Mouse (Mus musculus) G1E (cell line): ENCODE results near the gene Hspb9. TPM values are rescaled to one million over a fixed set of nuclear protein-coding genes. Genes with fewer than 3 reads are reported as not detected.

Experiments
- ATAC-seq: 2 replicates; pipeline ENCODE4 v1.8.0; 2016; ENCODE audit warnings: mild to moderate bottlenecking; ENCODE audit not compliant: insufficient number of reproducible peaks, poor library complexity, low FRiP score, severe bottlenecking; ENCODE audit errors: extremely low read depth
- DNase-seq: peaks from one replicate; pipeline ENCODE4 v3.0.0; 2012; ENCODE audit warnings: low spot score
- H3K27me3 ChIP-seq: 2 replicates; pipeline ENCODE4 v1.6.1; 2012; ENCODE audit warnings: mild to moderate bottlenecking, low read length, inconsistent platforms; ENCODE audit not compliant: insufficient read depth
- H3K36me3 ChIP-seq: replicated peaks from 2 replicates; pipeline ENCODE3; 2012; ENCODE audit warnings: mild to moderate bottlenecking, inconsistent platforms
- H3K4me1 ChIP-seq: 2 replicates; pipeline ENCODE4 v1.6.1; 2012; ENCODE audit warnings: low read depth, low read length, inconsistent platforms, mixed read lengths; ENCODE audit not compliant: insufficient read depth
- H3K4me3 ChIP-seq: 2 replicates; pipeline ENCODE4 v1.5.1; 2012; ENCODE audit warnings: low read depth, mild to moderate bottlenecking, inconsistent platforms, low read length, moderate library complexity, mixed read lengths
- H3K9me3 ChIP-seq: replicated peaks from 2 replicates; pipeline ENCODE4 v1.6.1; 2012; ENCODE audit warnings: inconsistent platforms
- CTCF ChIP-seq: IDR thresholded peaks from 2 replicates; pipeline ENCODE4 v1.5.1; 2012; ENCODE audit warnings: low read depth, low read length, inconsistent platforms, mixed read lengths
- GATA1 ChIP-seq: IDR thresholded peaks from 2 replicates; pipeline ENCODE4 v1.6.1; 2012; ENCODE audit warnings: borderline replicate concordance, low read length, inconsistent platforms, mixed read lengths
- GATA2 ChIP-seq: IDR thresholded peaks from 2 replicates; pipeline ENCODE4 v1.6.1; 2012; ENCODE audit warnings: low read depth, low read length, inconsistent platforms, borderline replicate concordance
- POLR2AphosphoS5 ChIP-seq: IDR thresholded peaks from 2 replicates; pipeline ENCODE4 v1.6.1; 2012; ENCODE audit warnings: low read depth, low read length, inconsistent platforms; ENCODE audit not compliant: insufficient replicate concordance
- TAL1 ChIP-seq: conservative IDR thresholded peaks from 2 replicates; pipeline ENCODE4 v1.6.1; 2012; ENCODE audit warnings: low read depth, low read length, inconsistent platforms, mixed read lengths
- polyA plus RNA-seq: library from polyadenylated mRNA; stranded (reverse); fragments of >175 nt; gene quantifications from 2 replicates; pipeline ENCODE4 v1.2.3, GENCODE M21; 2012
- total RNA-seq, 2 experiments: library from RNA; stranded (forward) in 1 of 2; stranded (reverse) in 1 of 2; fragments of 200-1000 nt in 1 of 2; fragments of >200 nt in 1 of 2; fragmentation: Nextera tagmentation in 1 of 2; gene quantifications; 2 replicates each; pipeline ENCODE4 v1.2.3; 2014 to 2017

The Hspb9 gene
- total and polyA plus RNA-seq, 3 experiments = 0.22 to 2.4 (median 0.55) TPM

- H3K27me3 ChIP-seq = peaks cover 64% of the 10 kb centered on the region
- H3K36me3 ChIP-seq = no peaks in the 10 kb centered on the region
- ATAC-seq (no peak), DNase-seq (no peak)
- no peak for TF ChIP-seq TAL1
- no peak for TF ChIP-seq GATA1
- TF ChIP-seq GATA2 = no peak
- no peak for TF ChIP-seq CTCF
- no peak for TF ChIP-seq POLR2AphosphoS5
- no peak overlapping the region for H3K4me3 ChIP-seq
- no peaks in the 10 kb centered on the region for H3K4me1 ChIP-seq
- no peaks in the 10 kb centered on the region for H3K9me3 ChIP-seq
These were observed 31.1 kb upstream of the Hspb9 start for GRCm38 (mm10) chr11:100682526-100682925.

GRCm38 (mm10) chr11:100684084-100684483 lies 29.6 kb upstream of the Hspb9 start:
- DNase-seq (no peak), ATAC-seq (no peak)
- H3K9me3 ChIP-seq = no peaks in the 10 kb centered on the region
- H3K36me3 ChIP-seq = no peaks in the 10 kb centered on the region
- TF ChIP-seq GATA2 = no peak
- no peak for TF ChIP-seq POLR2AphosphoS5
- TF ChIP-seq TAL1 = no peak
- TF ChIP-seq GATA1 = no peak
- no peak for TF ChIP-seq CTCF
- H3K4me1 ChIP-seq = no peaks in the 10 kb centered on the region
- H3K27me3 ChIP-seq = peaks cover 62% of the 10 kb centered on the region
- no peak overlapping the region for H3K4me3 ChIP-seq

- DNase-seq (no peak), ATAC-seq (no peak)
- TF ChIP-seq TAL1 (no peak), POLR2AphosphoS5 (no peak), CTCF (no peak), GATA1 (no peak), GATA2 (no peak)
- no peaks in the 10 kb centered on the region for H3K9me3 ChIP-seq
- H3K36me3 ChIP-seq = no peaks in the 10 kb centered on the region
- H3K4me3 ChIP-seq = no peak overlapping the region
- no peaks in the 10 kb centered on the region for H3K4me1 ChIP-seq
- peaks cover 61% of the 10 kb centered on the region for H3K27me3 ChIP-seq
These were observed 28.3 kb upstream of the Hspb9 start for GRCm38 (mm10) chr11:100685371-100685770.

GRCm38 (mm10) chr11:100687265-100687664 lies 26.4 kb upstream of the Hspb9 start:
- ATAC-seq = no peak
- peaks cover 6% of the 10 kb centered on the region for H3K4me1 ChIP-seq
- H3K4me3 ChIP-seq = no peak overlapping the region
- no peak for DNase-seq
- no peaks in the 10 kb centered on the region for H3K36me3 ChIP-seq
- TF ChIP-seq POLR2AphosphoS5 = no peak
- H3K9me3 ChIP-seq = no peaks in the 10 kb centered on the region
- peaks cover 64% of the 10 kb centered on the region for H3K27me3 ChIP-seq

- H3K4me3 ChIP-seq = no peak overlapping the region
- DNase-seq = no peak
- H3K27me3 ChIP-seq = peaks cover 70% of the 10 kb centered on the region
- H3K9me3 ChIP-seq = no peaks in the 10 kb centered on the region
- peaks cover 11% of the 10 kb centered on the region for H3K4me1 ChIP-seq
- no peaks in the 10 kb centered on the region for H3K36me3 ChIP-seq
- TF ChIP-seq GATA2 (no peak), POLR2AphosphoS5 (no peak), CTCF (no peak), GATA1 (no peak), TAL1 (no peak)
- ATAC-seq = no peak
These were observed 25.2 kb upstream of the Hspb9 start for GRCm38 (mm10) chr11:100688443-100688842.

- Histone ChIP-seq H3K4me1 (peaks cover 11% of the 10 kb centered on the region), H3K36me3 (no peaks in the 10 kb centered on the region), H3K9me3 (no peaks in the 10 kb centered on the region), H3K27me3 (peaks cover 60% of the 10 kb centered on the region), H3K4me3 (no peak overlapping the region)
- no peak for DNase-seq
- no peak for ATAC-seq
- TF ChIP-seq CTCF = no peak
These were observed 23.3 kb upstream of the Hspb9 start for GRCm38 (mm10) chr11:100690389-100690788.

- no peak for DNase-seq
- peaks cover 52% of the 10 kb centered on the region for H3K27me3 ChIP-seq
- H3K4me1 ChIP-seq = peaks cover 11% of the 10 kb centered on the region
- no peak for ATAC-seq
- H3K9me3 ChIP-seq = no peaks in the 10 kb centered on the region
- H3K4me3 ChIP-seq = no peak within 1 kb of the TSS; the same call in 1 of the 2 replicates
- no peak for TF ChIP-seq POLR2AphosphoS5
- no peak for TF ChIP-seq TAL1
- no peak for TF ChIP-seq GATA2
- no peak for TF ChIP-seq CTCF
- TF ChIP-seq GATA1 = no peak
- peaks cover 5% of the 10 kb centered on the region for H3K36me3 ChIP-seq
These were observed 21.5 kb upstream of the Hspb9 start, which contains the start of gene Zfp385c for GRCm38 (mm10) chr11:100692164-100692616. Gene Zfp385c, minus strand, starts transcription at chr11:100692455.
